Mouse (Mus musculus) urinary bladder, postnatal 14 days (tissue): ENCODE results near the gene Dpf1.

Source experiments
- DNase-seq: peaks from one replicate; pipeline ENCODE4 v3.0.0; 2021; ENCODE audit warnings: low spot score

The Dpf1 gene

GRCm38 (mm10) chr7:29309749-29310148 lies 6.0 kb downstream of the Dpf1 start:
- DNase-seq, result no peak

DNA sequence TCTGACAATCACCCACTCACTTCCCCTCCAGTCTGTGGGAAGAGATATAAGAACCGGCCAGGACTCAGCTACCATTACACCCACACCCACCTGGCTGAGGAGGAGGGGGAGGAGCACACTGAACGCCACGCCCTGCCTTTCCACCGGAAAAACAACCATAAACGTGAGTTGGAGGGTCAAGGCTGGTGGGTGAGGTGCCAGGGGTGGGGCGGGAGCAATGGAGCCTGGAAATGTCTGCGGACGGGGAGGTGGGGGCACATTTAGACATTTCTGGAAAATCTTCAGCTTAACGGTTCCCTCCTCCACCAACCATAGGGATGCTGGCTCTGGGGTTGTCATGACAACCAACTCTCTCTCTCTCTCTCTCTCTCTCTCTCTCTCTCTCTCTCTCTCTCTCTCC lies 9.3 kb downstream of the Dpf1 start:
- DNase-seq, result no peak

DNA sequence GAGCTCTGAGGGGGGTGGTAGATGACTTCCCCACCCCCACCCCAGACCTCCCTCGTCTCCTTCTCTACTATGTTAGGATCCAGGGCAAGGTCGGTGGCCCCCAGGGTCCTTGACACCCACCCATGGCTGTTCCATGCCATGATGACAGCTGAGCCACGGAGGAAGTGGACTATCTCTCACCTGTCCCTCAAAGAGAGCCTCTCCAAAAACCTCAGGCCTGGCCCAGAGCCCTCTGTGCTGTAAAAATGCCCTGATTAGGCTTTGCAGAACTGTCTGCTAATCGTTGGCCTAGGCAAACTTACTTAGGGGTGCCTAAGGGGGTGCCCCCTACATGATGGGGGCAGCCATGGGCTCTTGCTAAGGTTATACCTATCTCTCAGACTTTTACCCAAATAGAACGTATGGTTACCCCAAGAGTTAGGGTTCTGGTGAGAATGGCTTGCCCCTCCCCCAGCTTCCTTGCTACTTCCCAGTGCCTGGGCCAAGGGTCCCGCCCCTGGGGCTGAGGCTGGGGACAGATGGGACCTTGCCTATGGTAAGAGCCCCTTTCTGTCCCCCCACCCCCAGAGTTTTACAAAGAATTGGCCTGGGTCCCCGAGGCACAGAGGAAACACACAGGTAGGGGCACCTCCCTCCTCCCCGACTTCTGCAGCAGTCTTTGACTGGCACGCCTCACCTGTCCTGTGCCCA lies 10.0 kb downstream of the Dpf1 start:
- DNase-seq, result no peak

GRCm38 (mm10) chr7:29314844-29315628 lies 11.3 kb downstream of the Dpf1 start:
- no peak for DNase-seq

GRCm38 (mm10) chr7:29316137-29316734 lies 12.5 kb downstream of the Dpf1 start:
- DNase-seq, result no peak

DNA sequence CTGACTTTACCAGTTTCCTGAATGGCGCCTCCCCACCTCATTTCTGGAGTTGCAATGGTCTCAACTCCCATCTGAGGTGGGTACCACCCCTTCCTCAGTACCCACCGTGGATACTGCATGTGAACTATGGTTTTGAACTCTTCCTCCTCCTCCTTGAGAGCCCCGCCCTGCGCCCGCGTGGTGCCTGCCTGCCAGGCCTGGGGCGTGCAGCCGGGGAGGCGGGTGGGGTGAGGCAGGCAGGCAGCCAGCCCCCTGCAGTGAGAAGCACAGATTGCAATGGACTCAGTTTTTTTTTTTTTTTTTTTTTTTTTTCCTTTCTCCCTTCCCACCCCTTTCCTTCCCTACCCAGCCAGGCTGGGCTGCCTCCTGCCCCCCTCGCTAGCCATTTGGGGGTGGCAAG lies 13.2 kb downstream of the Dpf1 start:
- DNase-seq, result peak; percentile 61

DNA sequence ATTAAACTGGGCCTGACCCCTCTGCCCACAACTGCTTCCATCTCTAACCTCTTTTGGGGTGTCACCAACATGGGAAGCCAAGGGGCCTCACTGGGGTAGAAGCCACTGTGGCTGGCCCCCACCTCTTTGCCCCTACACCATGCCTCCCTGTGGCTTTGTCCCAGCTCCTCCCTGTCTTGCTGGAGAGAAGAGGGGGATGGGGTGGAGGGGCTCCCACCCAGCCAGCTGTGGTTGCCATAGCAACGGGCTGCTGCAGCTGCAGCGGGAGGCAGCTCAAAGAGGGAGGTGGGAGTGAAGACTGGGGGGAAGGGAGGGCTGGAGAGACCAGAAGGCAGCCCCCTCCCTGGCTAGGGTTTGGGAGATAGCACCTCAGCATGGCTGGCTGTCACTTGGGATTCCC lies 13.8 kb downstream of the Dpf1 start:
- no peak for DNase-seq

DNA sequence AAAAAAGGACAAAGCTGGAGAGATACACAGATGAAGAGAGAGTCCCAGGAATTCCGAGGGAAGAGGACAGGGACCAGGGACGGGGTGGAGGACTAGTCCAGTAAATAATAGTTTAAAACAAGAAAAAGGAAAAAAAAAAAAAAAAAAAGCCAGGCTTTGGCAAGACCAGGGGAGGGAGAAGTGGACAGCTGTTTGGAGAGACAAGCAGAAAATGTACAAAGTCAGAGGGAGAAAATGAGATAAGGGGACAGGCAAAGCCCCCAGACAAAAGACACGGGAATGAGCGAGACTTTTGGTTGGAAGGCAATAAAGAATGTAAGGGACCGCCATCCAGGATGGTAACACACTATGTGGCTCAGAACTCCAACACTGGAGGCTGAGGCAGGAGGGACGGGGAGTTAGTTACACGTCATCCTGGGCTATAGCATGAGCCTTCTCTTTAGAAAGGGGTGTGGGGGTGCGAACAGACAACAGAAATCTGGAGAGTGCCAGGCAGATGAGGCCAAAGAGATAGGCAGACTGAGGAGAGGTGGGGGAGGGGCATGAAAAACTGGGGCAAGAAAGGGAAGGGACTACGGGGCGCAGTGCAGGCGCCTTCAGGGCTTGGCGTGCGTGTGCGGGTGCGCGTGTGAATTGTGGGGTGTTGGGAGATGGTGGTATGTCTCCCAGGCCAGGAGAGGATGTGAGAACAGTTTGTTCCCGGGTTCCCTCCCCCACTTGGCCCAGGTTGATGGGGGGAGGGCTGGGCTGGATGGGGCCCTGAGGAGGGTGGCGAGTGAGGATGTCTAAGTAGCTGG lies 14.6 kb downstream of the Dpf1 start:
- peak; percentile 67 for DNase-seq

GRCm38 (mm10) chr7:29319337-29320307 lies 15.9 kb downstream of the Dpf1 start:
- no peak for DNase-seq

- DNase-seq, result no peak
Observed at GRCm38 (mm10) chr7:29327087-29327486, 23.3 kb downstream of the Dpf1 start.

GRCm38 (mm10) chr7:29328984-29329383 lies 25.2 kb downstream of the Dpf1 start:
- no peak for DNase-seq

GRCm38 (mm10) chr7:29334156-29334555 lies 30.4 kb downstream of the Dpf1 start:
- DNase-seq, result no peak

GRCm38 (mm10) chr7:29335276-29335675 lies 31.5 kb downstream of the Dpf1 start:
- DNase-seq, result no peak

GRCm38 (mm10) chr7:29335841-29336671 lies 32.3 kb downstream of the Dpf1 start:
- DNase-seq, result no peak

- no peak for DNase-seq
Observed at GRCm38 (mm10) chr7:29336795-29337319, 33.1 kb downstream of the Dpf1 start.

GRCm38 (mm10) chr7:29337766-29338165 lies 34.0 kb downstream of the Dpf1 start:
- no peak for DNase-seq

GRCm38 (mm10) chr7:29338351-29338919 lies 34.7 kb downstream of the Dpf1 start:
- DNase-seq, result no peak

DNA sequence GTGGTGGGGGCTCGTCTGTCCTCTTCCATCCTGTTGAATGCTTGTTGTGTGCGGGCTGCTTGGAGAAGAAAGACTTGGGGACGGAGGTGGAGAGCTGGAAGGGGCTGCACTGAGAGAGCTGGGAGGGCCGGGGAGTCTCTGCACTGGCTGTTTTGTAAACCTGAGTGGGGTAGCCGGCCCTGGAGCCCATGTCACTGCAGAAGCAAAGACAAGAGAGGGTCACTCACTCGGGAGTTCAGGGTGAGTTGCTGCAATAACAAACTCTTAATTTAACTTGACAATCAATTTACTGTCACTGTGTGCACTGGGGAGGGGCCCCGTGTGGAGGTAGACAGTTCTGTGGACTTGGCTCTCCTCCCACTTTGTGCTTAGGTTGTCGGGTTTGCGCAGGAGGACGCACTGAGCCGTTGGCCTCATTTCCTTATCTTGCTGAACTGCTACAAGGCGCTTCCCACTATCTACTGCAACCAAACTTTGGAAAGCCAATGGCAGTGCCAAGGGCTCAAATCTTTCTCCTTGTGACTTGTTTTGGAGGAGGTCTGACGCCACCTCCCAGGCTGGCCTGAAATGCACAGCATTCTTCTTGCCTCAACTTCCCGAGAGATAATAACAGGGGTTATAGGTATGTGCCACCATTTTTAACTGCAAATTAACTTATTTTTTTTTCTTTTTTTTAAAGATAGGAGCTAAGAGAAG lies 35.4 kb downstream of the Dpf1 start:
- DNase-seq, result no peak

GRCm38 (mm10) chr7:29340247-29340646 lies 36.5 kb downstream of the Dpf1 start:
- no peak for DNase-seq
